Mouse (Mus musculus): ENCODE measurements around the gene Gm5089.

- TF ChIP-seq CTCF (IDR thresholded peaks at IDR 0.05; ENCODE audit: low read depth) (no peak), EP300 (optimal IDR thresholded peaks at IDR 0.05) (no peak)
These were observed 45.7 kb downstream of the Gm5089 start for GRCm38 (mm10) chr14:122405236-122405635.
